Mouse (Mus musculus): Measurements from ENCODE around the gene Pim3.

DNA sequence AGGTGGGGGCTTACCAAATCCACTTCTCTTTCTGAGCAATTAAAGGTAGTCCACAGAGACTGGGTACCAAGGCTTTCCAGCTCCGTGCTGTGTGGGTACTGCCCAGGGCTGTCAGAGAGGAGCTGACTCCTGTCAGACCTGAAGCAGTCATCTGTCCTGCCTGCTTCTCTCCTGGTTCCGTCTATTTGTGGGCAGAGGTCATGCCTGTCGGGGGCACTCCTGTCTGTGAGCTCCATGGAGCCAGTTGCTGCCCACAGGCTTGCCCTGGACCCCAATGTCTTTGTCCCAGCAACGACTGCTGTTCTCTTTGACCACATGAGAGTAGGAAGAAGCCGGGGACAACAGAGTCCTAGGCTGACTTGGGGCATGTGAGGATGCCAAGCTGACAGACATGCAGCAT is 5.4 kb upstream of the Pim3 start:
- TF ChIP-seq CTCF (IDR thresholded peaks at IDR 0.05; ENCODE audit: borderline replicate concordance, insufficient read depth, low read depth, low read length) (no peak), POLR2A (IDR thresholded peaks at IDR 0.05; ENCODE audit: borderline replicate concordance, insufficient read depth, low read length) (no peak)

All from cerebellum, adult 2 months (tissue).